Mouse (Mus musculus): ENCODE measurements around the gene Fyn. TPM values are rescaled to one million over a fixed set of nuclear protein-coding genes. Genes with fewer than 3 reads are reported as not detected.

The Fyn gene
- total and polyA plus RNA-seq, 3 experiments = 89.7 to 127 (median 101) TPM

DNA sequence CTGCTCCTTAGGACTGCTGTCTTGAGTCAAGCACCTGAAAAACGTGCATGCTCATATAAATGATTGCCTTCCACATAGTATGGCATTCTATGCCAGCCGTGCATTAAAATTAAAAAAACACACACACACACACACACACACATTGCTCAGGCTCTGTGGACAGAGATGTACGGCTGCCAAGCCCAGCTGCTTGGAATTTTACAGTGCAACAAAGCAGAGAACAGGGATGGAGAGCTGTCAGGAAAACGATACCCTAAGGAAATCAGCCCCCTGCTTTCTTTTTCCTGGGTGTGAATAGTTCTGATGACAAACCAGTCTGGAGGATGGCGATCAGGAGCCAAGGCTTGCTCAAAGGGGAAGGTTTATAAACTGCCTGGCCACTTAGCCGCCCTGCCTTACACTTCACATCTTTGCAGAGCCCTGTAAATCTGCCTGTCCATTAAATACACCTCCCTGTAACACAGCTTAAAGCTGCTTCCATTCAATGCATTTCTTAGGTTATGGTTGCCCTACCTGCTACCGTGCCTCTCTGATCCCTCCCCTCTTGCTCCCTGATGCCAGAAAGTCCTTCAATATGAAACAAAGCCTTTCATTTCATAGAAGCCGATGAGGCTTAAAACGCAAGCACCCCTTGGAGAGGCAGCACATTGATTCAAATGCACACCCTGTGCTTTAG lies 228.6 kb downstream of the Fyn start:
- ATAC-seq (ENCODE audit: extremely low read depth, insufficient number of reproducible peaks, low FRiP score, poor library complexity, severe bottlenecking) (no peak), DNase-seq (ENCODE audit: low spot score) (no peak)
- no peaks in the 10 kb centered on the region for H3K36me3 ChIP-seq (replicated peaks)
- peaks cover 17% of the 10 kb centered on the region for H3K27me3 ChIP-seq (ENCODE audit: insufficient read depth, low read length)
- no peak overlapping the region for H3K4me3 ChIP-seq (ENCODE audit: low read depth, low read length)
- H3K4me1 ChIP-seq (ENCODE audit: insufficient read depth, low read depth, low read length) = no peaks in the 10 kb centered on the region
- no peak for TF ChIP-seq TAL1 (conservative IDR thresholded peaks at IDR 0.05; ENCODE audit: low read depth, low read length)
- TF ChIP-seq POLR2AphosphoS5 (IDR thresholded peaks at IDR 0.05; ENCODE audit: insufficient replicate concordance, low read depth, low read length) = no peak
- TF ChIP-seq GATA2 (IDR thresholded peaks at IDR 0.05; ENCODE audit: borderline replicate concordance, low read depth, low read length) = no peak
- TF ChIP-seq GATA1 (IDR thresholded peaks at IDR 0.05; ENCODE audit: borderline replicate concordance, low read length) = no peak
- no peak for TF ChIP-seq CTCF (IDR thresholded peaks at IDR 0.05; ENCODE audit: low read depth, low read length)
- no peaks in the 10 kb centered on the region; the same call in 1 of the 2 replicates for H3K9me3 ChIP-seq (replicated peaks)

GRCm38 (mm10) chr10:39597792-39598183 lies 229.1 kb downstream of the Fyn start:
- DNase-seq (ENCODE audit: low spot score) (no peak), ATAC-seq (ENCODE audit: extremely low read depth, insufficient number of reproducible peaks, low FRiP score, poor library complexity, severe bottlenecking) (no peak)
- Histone ChIP-seq H3K9me3 (replicated peaks) (no peaks in the 10 kb centered on the region; the same call in 1 of the 2 replicates), H3K4me3 (ENCODE audit: low read depth, low read length) (no peak overlapping the region), H3K4me1 (ENCODE audit: insufficient read depth, low read depth, low read length) (no peaks in the 10 kb centered on the region), H3K36me3 (replicated peaks) (no peaks in the 10 kb centered on the region), H3K27me3 (ENCODE audit: insufficient read depth, low read length) (peaks cover 17% of the 10 kb centered on the region)
- TF ChIP-seq GATA1 (IDR thresholded peaks at IDR 0.05; ENCODE audit: borderline replicate concordance, low read length) (no peak), CTCF (IDR thresholded peaks at IDR 0.05; ENCODE audit: low read depth, low read length) (no peak), TAL1 (conservative IDR thresholded peaks at IDR 0.05; ENCODE audit: low read depth, low read length) (no peak), GATA2 (IDR thresholded peaks at IDR 0.05; ENCODE audit: borderline replicate concordance, low read depth, low read length) (no peak), POLR2AphosphoS5 (IDR thresholded peaks at IDR 0.05; ENCODE audit: insufficient replicate concordance, low read depth, low read length) (no peak)

DNA sequence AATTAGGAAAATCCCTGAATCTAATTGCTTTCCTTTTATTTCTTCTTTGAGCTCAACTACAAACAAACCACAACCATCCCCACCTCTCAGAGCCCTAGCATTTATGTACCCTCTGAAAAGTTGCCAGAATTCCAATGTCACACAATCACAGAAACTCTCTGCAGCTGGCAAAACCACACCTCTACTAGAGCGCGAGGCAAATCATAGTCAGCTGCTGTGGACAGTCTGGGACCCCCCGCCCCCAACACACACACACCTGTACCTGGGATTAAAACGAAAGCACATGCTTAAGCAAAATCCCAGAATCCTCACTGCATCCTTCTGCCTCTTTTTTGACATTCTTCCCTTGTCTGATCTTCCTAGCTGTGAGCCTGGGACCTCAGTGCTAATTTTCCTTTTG lies 230.9 kb downstream of the Fyn start:
- no peaks in the 10 kb centered on the region for H3K9me3 ChIP-seq (replicated peaks)
- no peak for ATAC-seq (ENCODE audit: extremely low read depth, insufficient number of reproducible peaks, low FRiP score, poor library complexity, severe bottlenecking)
- no peak overlapping the region for H3K4me3 ChIP-seq (ENCODE audit: low read depth, low read length)
- no peaks in the 10 kb centered on the region for H3K4me1 ChIP-seq (ENCODE audit: insufficient read depth, low read depth, low read length)
- DNase-seq (ENCODE audit: low spot score) = no peak
- no peak for TF ChIP-seq CTCF (IDR thresholded peaks at IDR 0.05; ENCODE audit: low read depth, low read length)
- no peak for TF ChIP-seq POLR2AphosphoS5 (IDR thresholded peaks at IDR 0.05; ENCODE audit: insufficient replicate concordance, low read depth, low read length)
- no peak for TF ChIP-seq GATA2 (IDR thresholded peaks at IDR 0.05; ENCODE audit: borderline replicate concordance, low read depth, low read length)
- TF ChIP-seq GATA1 (IDR thresholded peaks at IDR 0.05; ENCODE audit: borderline replicate concordance, low read length) = no peak
- TF ChIP-seq TAL1 (conservative IDR thresholded peaks at IDR 0.05; ENCODE audit: low read depth, low read length) = no peak
- no peaks in the 10 kb centered on the region for H3K36me3 ChIP-seq (replicated peaks)
- H3K27me3 ChIP-seq (ENCODE audit: insufficient read depth, low read length) = peaks cover 17% of the 10 kb centered on the region

GRCm38 (mm10) chr10:39600115-39600514 lies 231.5 kb downstream of the Fyn start:
- no peak for DNase-seq (ENCODE audit: low spot score)
- Histone ChIP-seq H3K4me3 (ENCODE audit: low read depth, low read length) (no peak overlapping the region), H3K9me3 (replicated peaks) (no peaks in the 10 kb centered on the region), H3K27me3 (ENCODE audit: insufficient read depth, low read length) (peaks cover 17% of the 10 kb centered on the region), H3K4me1 (ENCODE audit: insufficient read depth, low read depth, low read length) (no peaks in the 10 kb centered on the region), H3K36me3 (replicated peaks) (no peaks in the 10 kb centered on the region)
- no peak for ATAC-seq (ENCODE audit: extremely low read depth, insufficient number of reproducible peaks, low FRiP score, poor library complexity, severe bottlenecking)
- TF ChIP-seq GATA2 (IDR thresholded peaks at IDR 0.05; ENCODE audit: borderline replicate concordance, low read depth, low read length) (no peak), CTCF (IDR thresholded peaks at IDR 0.05; ENCODE audit: low read depth, low read length) (no peak), GATA1 (IDR thresholded peaks at IDR 0.05; ENCODE audit: borderline replicate concordance, low read length) (no peak), TAL1 (conservative IDR thresholded peaks at IDR 0.05; ENCODE audit: low read depth, low read length) (no peak), POLR2AphosphoS5 (IDR thresholded peaks at IDR 0.05; ENCODE audit: insufficient replicate concordance, low read depth, low read length) (no peak)

- Histone ChIP-seq H3K36me3 (replicated peaks) (no peaks in the 10 kb centered on the region), H3K4me3 (ENCODE audit: low read depth, low read length) (no peak overlapping the region), H3K9me3 (replicated peaks) (no peaks in the 10 kb centered on the region), H3K4me1 (ENCODE audit: insufficient read depth, low read depth, low read length) (no peaks in the 10 kb centered on the region), H3K27me3 (ENCODE audit: insufficient read depth, low read length) (peaks cover 15% of the 10 kb centered on the region)
- TF ChIP-seq GATA2 (IDR thresholded peaks at IDR 0.05; ENCODE audit: borderline replicate concordance, low read depth, low read length) = no peak
- no peak for TF ChIP-seq TAL1 (conservative IDR thresholded peaks at IDR 0.05; ENCODE audit: low read depth, low read length)
- ATAC-seq (ENCODE audit: extremely low read depth, insufficient number of reproducible peaks, low FRiP score, poor library complexity, severe bottlenecking) (no peak), DNase-seq (ENCODE audit: low spot score) (no peak)
These were observed 232.4 kb downstream of the Fyn start for GRCm38 (mm10) chr10:39601068-39601467.

- Histone ChIP-seq H3K4me3 (ENCODE audit: low read depth, low read length) (no peak overlapping the region), H3K27me3 (ENCODE audit: insufficient read depth, low read length) (peaks cover 9% of the 10 kb centered on the region), H3K36me3 (replicated peaks) (no peaks in the 10 kb centered on the region), H3K4me1 (ENCODE audit: insufficient read depth, low read depth, low read length) (no peaks in the 10 kb centered on the region), H3K9me3 (replicated peaks) (no peaks in the 10 kb centered on the region)
- ATAC-seq (ENCODE audit: extremely low read depth, insufficient number of reproducible peaks, low FRiP score, poor library complexity, severe bottlenecking) (no peak), DNase-seq (ENCODE audit: low spot score) (no peak)
- TF ChIP-seq CTCF (IDR thresholded peaks at IDR 0.05; ENCODE audit: low read depth, low read length) (no peak), GATA1 (IDR thresholded peaks at IDR 0.05; ENCODE audit: borderline replicate concordance, low read length) (no peak), POLR2AphosphoS5 (IDR thresholded peaks at IDR 0.05; ENCODE audit: insufficient replicate concordance, low read depth, low read length) (no peak), TAL1 (conservative IDR thresholded peaks at IDR 0.05; ENCODE audit: low read depth, low read length) (no peak), GATA2 (IDR thresholded peaks at IDR 0.05; ENCODE audit: borderline replicate concordance, low read depth, low read length) (no peak)
These were observed 237.8 kb downstream of the Fyn start for GRCm38 (mm10) chr10:39606434-39606833.
